Mouse (Mus musculus): ENCODE data around the gene Dgki. TPM values are rescaled to one million over a fixed set of nuclear protein-coding genes. Genes with fewer than 3 reads are reported as not detected.
A peak's percentile ranks its signal among the peaks of the same experiment; 100 is the strongest.

Dgki gene
- polyA plus RNA-seq, 1 experiment from 2014 or later = 0.56 TPM

GRCm38 (mm10) chr6:36903159-36903794 is 396.7 kb downstream of the Dgki start:
- Histone ChIP-seq H3K27ac (replicated peaks) (peak overlapping the region; percentile 72), H3K36me3 (replicated peaks) (no peaks in the 10 kb centered on the region), H3K4me3 (no peak overlapping the region), H3K27me3 (replicated peaks; ENCODE audit: low read depth, poor library complexity, severe bottlenecking) (no peaks in the 10 kb centered on the region), H3K4me1 (peaks cover 14% of the 10 kb centered on the region), H3K9me3 (no peaks in the 10 kb centered on the region)
- DNase-seq (ENCODE audit: low spot score) = peak; percentile 20
- 16% methylated on average over 8 of the region's 8 CpGs for WGBS

- H3K36me3 ChIP-seq (replicated peaks) = no peaks in the 10 kb centered on the region
- WGBS = 90% methylated on average over 4 of the region's 4 CpGs
- no peak overlapping the region for H3K4me3 ChIP-seq
These were observed 400.1 kb downstream of the Dgki start for GRCm38 (mm10) chr6:36899872-36900271.

GRCm38 (mm10) chr6:36898412-36898811 is 401.6 kb downstream of the Dgki start:
- DNase-seq (ENCODE audit: low spot score) = no peak
- no peak overlapping the region for H3K4me3 ChIP-seq
- no peak overlapping the region for H3K27ac ChIP-seq (replicated peaks)
- H3K9me3 ChIP-seq = no peaks in the 10 kb centered on the region
- H3K4me1 ChIP-seq = peaks cover 26% of the 10 kb centered on the region
- H3K27me3 ChIP-seq (replicated peaks; ENCODE audit: low read depth, poor library complexity, severe bottlenecking) = no peaks in the 10 kb centered on the region
- 76% methylated on average over 6 of the region's 6 CpGs for WGBS
- no peaks in the 10 kb centered on the region for H3K36me3 ChIP-seq (replicated peaks)

More at GRCm38 (mm10) chr6:36899872-36900271, 400.1 kb downstream of the Dgki start:
- H3K27me3 ChIP-seq (replicated peaks; ENCODE audit: low read depth, poor library complexity, severe bottlenecking) = no peaks in the 10 kb centered on the region
- peaks cover 29% of the 10 kb centered on the region for H3K4me1 ChIP-seq
- no peak overlapping the region for H3K27ac ChIP-seq (replicated peaks)
- H3K9me3 ChIP-seq = no peaks in the 10 kb centered on the region
- no peak for DNase-seq (ENCODE audit: low spot score)

GRCm38 (mm10) chr6:36897616-36898149 is 402.3 kb downstream of the Dgki start:
- H3K36me3 ChIP-seq (replicated peaks) = no peaks in the 10 kb centered on the region
- no peaks in the 10 kb centered on the region for H3K9me3 ChIP-seq
- H3K4me1 ChIP-seq = peaks cover 19% of the 10 kb centered on the region
- no peak overlapping the region for H3K4me3 ChIP-seq
- 67% methylated on average over 3 of the region's 3 CpGs for WGBS
- H3K27me3 ChIP-seq (replicated peaks; ENCODE audit: low read depth, poor library complexity, severe bottlenecking) = no peaks in the 10 kb centered on the region
- H3K27ac ChIP-seq (replicated peaks) = no peak overlapping the region
- no peak for DNase-seq (ENCODE audit: low spot score)

- Histone ChIP-seq H3K4me3 (no peak overlapping the region), H3K27me3 (replicated peaks; ENCODE audit: low read depth, poor library complexity, severe bottlenecking) (no peaks in the 10 kb centered on the region; the same call in 1 of the 2 replicates), H3K36me3 (replicated peaks) (no peaks in the 10 kb centered on the region), H3K9me3 (no peaks in the 10 kb centered on the region), H3K4me1 (peaks cover 18% of the 10 kb centered on the region), H3K27ac (replicated peaks) (no peak overlapping the region; the same call in 1 of the 2 replicates)
- DNase-seq (ENCODE audit: low spot score) = peak; percentile 11
- WGBS = 58% methylated on average over 2 of the region's 2 CpGs
These were observed 403.3 kb downstream of the Dgki start for GRCm38 (mm10) chr6:36896656-36897055.

- DNase-seq (ENCODE audit: low spot score) = no peak
- 82% methylated on average over 5 of the region's 5 CpGs for WGBS
- Histone ChIP-seq H3K36me3 (replicated peaks) (no peaks in the 10 kb centered on the region), H3K4me1 (peaks cover 20% of the 10 kb centered on the region), H3K9me3 (no peaks in the 10 kb centered on the region), H3K27me3 (replicated peaks; ENCODE audit: low read depth, poor library complexity, severe bottlenecking) (peaks cover 1% of the 10 kb centered on the region; the same call in 1 of the 2 replicates), H3K4me3 (no peak overlapping the region), H3K27ac (replicated peaks) (no peak overlapping the region)
These were observed 408.2 kb downstream of the Dgki start for GRCm38 (mm10) chr6:36891820-36892219.

- Histone ChIP-seq H3K4me3 (no peak overlapping the region), H3K36me3 (replicated peaks) (no peaks in the 10 kb centered on the region), H3K27me3 (replicated peaks; ENCODE audit: low read depth, poor library complexity, severe bottlenecking) (peaks cover 8% of the 10 kb centered on the region; the same call in 1 of the 2 replicates), H3K4me1 (peaks cover 13% of the 10 kb centered on the region), H3K9me3 (no peaks in the 10 kb centered on the region), H3K27ac (replicated peaks) (peak overlapping the region; percentile 48; the same call in 1 of the 2 replicates)
- DNase-seq (ENCODE audit: low spot score) = no peak
- 55% methylated on average over 2 of the region's 2 CpGs for WGBS
These were observed 409.2 kb downstream of the Dgki start for GRCm38 (mm10) chr6:36890776-36891175.

- no peaks in the 10 kb centered on the region for H3K36me3 ChIP-seq (replicated peaks)
- H3K4me1 ChIP-seq = peaks cover 13% of the 10 kb centered on the region
- H3K27me3 ChIP-seq (replicated peaks; ENCODE audit: low read depth, poor library complexity, severe bottlenecking) = peaks cover 8% of the 10 kb centered on the region; the same call in 1 of the 2 replicates
- H3K4me3 ChIP-seq = no peak overlapping the region
- WGBS = 23% methylated on average over 5 of the region's 5 CpGs
- H3K9me3 ChIP-seq = no peaks in the 10 kb centered on the region
- DNase-seq (ENCODE audit: low spot score) = peak; percentile 60
- H3K27ac ChIP-seq (replicated peaks) = peak overlapping the region; percentile 35; the same call in 1 of the 2 replicates
These were observed 409.7 kb downstream of the Dgki start for GRCm38 (mm10) chr6:36890296-36890695.

- H3K27me3 ChIP-seq (replicated peaks; ENCODE audit: low read depth, poor library complexity, severe bottlenecking) = peaks cover 15% of the 10 kb centered on the region
- WGBS = 15% methylated on average over 4 of the region's 4 CpGs
- H3K4me3 ChIP-seq = no peak overlapping the region
- DNase-seq (ENCODE audit: low spot score) = no peak
- no peaks in the 10 kb centered on the region for H3K9me3 ChIP-seq
- H3K36me3 ChIP-seq (replicated peaks) = no peaks in the 10 kb centered on the region
- H3K27ac ChIP-seq (replicated peaks) = peak overlapping the region; percentile 69
- peaks cover 42% of the 10 kb centered on the region for H3K4me1 ChIP-seq
These were observed 418.7 kb downstream of the Dgki start for GRCm38 (mm10) chr6:36881309-36881708.

- Histone ChIP-seq H3K9me3 (no peaks in the 10 kb centered on the region), H3K4me1 (peaks cover 45% of the 10 kb centered on the region), H3K27me3 (replicated peaks; ENCODE audit: low read depth, poor library complexity, severe bottlenecking) (peaks cover 13% of the 10 kb centered on the region), H3K36me3 (replicated peaks) (no peaks in the 10 kb centered on the region), H3K4me3 (no peak overlapping the region), H3K27ac (replicated peaks) (peak overlapping the region; percentile 69)
- DNase-seq (ENCODE audit: low spot score) = peak; percentile 84
- 13% methylated on average over 7 of the region's 7 CpGs for WGBS
These were observed 419.2 kb downstream of the Dgki start for GRCm38 (mm10) chr6:36880643-36881263.

- 77% methylated on average over 4 of the region's 4 CpGs for WGBS
- no peaks in the 10 kb centered on the region for H3K36me3 ChIP-seq (replicated peaks)
- peaks cover 13% of the 10 kb centered on the region for H3K27me3 ChIP-seq (replicated peaks; ENCODE audit: low read depth, poor library complexity, severe bottlenecking)
- H3K27ac ChIP-seq (replicated peaks) = no peak overlapping the region; the same call in 1 of the 2 replicates
- no peak overlapping the region for H3K4me3 ChIP-seq
- peaks cover 50% of the 10 kb centered on the region for H3K4me1 ChIP-seq
- no peak for DNase-seq (ENCODE audit: low spot score)
- H3K9me3 ChIP-seq = no peaks in the 10 kb centered on the region
These were observed 422.6 kb downstream of the Dgki start for GRCm38 (mm10) chr6:36877399-36877798.

- Histone ChIP-seq H3K4me3 (no peak overlapping the region), H3K36me3 (replicated peaks) (no peaks in the 10 kb centered on the region), H3K9me3 (no peaks in the 10 kb centered on the region), H3K4me1 (peaks cover 45% of the 10 kb centered on the region), H3K27ac (replicated peaks) (no peak overlapping the region), H3K27me3 (replicated peaks; ENCODE audit: low read depth, poor library complexity, severe bottlenecking) (peaks cover 13% of the 10 kb centered on the region)
- peak; percentile 28 for DNase-seq (ENCODE audit: low spot score)
- WGBS = 52% methylated on average over 4 of the region's 4 CpGs
These were observed 423.6 kb downstream of the Dgki start for GRCm38 (mm10) chr6:36876426-36876825.

- no peak for DNase-seq (ENCODE audit: low spot score)
- Histone ChIP-seq H3K4me1 (peaks cover 44% of the 10 kb centered on the region), H3K27me3 (replicated peaks; ENCODE audit: low read depth, poor library complexity, severe bottlenecking) (peaks cover 13% of the 10 kb centered on the region), H3K9me3 (no peaks in the 10 kb centered on the region), H3K36me3 (replicated peaks) (no peaks in the 10 kb centered on the region), H3K4me3 (no peak overlapping the region), H3K27ac (replicated peaks) (no peak overlapping the region)
- WGBS = 70% methylated on average over 5 of the region's 5 CpGs
These were observed 424.1 kb downstream of the Dgki start for GRCm38 (mm10) chr6:36875926-36876325.
